Mouse (Mus musculus): ENCODE results near the gene Gm26661. TPM values are rescaled to one million over a fixed set of nuclear protein-coding genes. Genes with fewer than 3 reads are reported as not detected.

Gene Gm26661
- polyA plus RNA-seq, 2 experiments = not detected

GRCm38 (mm10) chr14:7808501-7808981 lies 17.2 kb downstream of the Gm26661 start:
- Histone ChIP-seq H3K4me2 (replicated peaks; ENCODE audit: low read depth, low read length, severe bottlenecking) (no peak overlapping the region), H3K4me3 (replicated peaks; ENCODE audit: low read length) (no peak overlapping the region), H3K9me3 (ENCODE audit: control insufficient read depth, low read length) (no peaks in the 10 kb centered on the region), H3K27ac (replicated peaks; ENCODE audit: low read depth, low read length) (no peak overlapping the region), H3K9ac (ENCODE audit: low read depth, low read length, severe bottlenecking) (no peak overlapping the region), H3K36me3 (ENCODE audit: control insufficient read depth, insufficient read depth, low read length) (no peaks in the 10 kb centered on the region), H3K27me3 (ENCODE audit: control insufficient read depth, insufficient read depth, low read length) (no peaks in the 10 kb centered on the region), H3K4me1 (ENCODE audit: control insufficient read depth, insufficient read depth, low read length) (no peaks in the 10 kb centered on the region)
- no peak for DNase-seq (ENCODE audit: low spot score)
- ATAC-seq (ENCODE audit: low FRiP score, low read depth) = no peak
- WGBS = 72% methylated on average over 11 of the region's 11 CpGs
- TF ChIP-seq POLR2A (IDR thresholded peaks at IDR 0.05; ENCODE audit: borderline replicate concordance, extremely low read depth, insufficient read depth, insufficient read length) = no peak

DNA sequence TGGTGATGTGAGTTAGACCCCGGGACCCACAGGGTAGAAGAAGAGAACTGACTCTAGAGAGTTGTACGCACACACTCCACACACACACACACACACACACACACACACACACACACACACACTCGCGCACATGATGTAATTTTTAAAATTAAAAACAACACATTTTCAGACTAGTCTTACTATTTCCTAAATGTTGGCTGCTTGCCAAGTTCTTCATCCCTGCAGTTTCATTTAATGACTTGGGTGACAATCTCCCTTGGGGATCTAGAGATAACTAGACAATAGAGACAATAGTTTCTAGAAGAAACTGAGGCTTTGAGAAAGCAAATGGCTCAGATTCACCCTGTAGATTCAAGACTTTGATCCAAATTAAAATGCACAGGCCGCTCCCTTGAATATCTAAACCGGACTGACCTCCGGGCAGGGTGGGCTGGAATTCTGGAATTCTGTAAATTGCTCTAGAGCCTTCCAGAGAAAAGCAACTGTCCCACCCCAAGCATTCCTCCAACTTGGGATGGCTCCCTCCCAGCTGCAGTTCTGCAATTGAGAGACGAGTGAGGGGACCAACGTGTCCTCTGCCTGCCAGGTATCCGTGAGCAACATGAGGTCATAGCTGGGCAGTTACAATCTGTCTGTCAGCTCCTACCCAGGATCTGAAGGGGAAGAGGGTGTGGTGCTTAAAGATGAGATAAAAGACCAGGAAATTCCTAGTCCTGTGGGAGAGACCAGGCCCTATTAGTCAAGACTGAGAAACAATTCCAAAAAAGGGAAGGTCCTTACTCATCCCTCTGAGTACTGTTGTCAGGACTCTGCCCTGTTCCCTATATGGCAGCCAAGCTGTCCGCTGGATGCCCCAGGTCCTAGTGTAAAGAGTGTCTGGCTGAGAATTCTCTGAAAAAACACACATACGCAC lies 17.9 kb downstream of the Gm26661 start:
- Histone ChIP-seq H3K9me3 (ENCODE audit: control insufficient read depth, low read length) (no peaks in the 10 kb centered on the region), H3K4me2 (replicated peaks; ENCODE audit: low read depth, low read length, severe bottlenecking) (no peak overlapping the region), H3K9ac (ENCODE audit: low read depth, low read length, severe bottlenecking) (no peak overlapping the region), H3K27ac (replicated peaks; ENCODE audit: low read depth, low read length) (no peak overlapping the region), H3K4me1 (ENCODE audit: control insufficient read depth, insufficient read depth, low read length) (no peaks in the 10 kb centered on the region), H3K36me3 (ENCODE audit: control insufficient read depth, insufficient read depth, low read length) (no peaks in the 10 kb centered on the region), H3K27me3 (ENCODE audit: control insufficient read depth, insufficient read depth, low read length) (no peaks in the 10 kb centered on the region), H3K4me3 (replicated peaks; ENCODE audit: low read length) (no peak overlapping the region)
- 82% methylated on average over 12 of the region's 12 CpGs for WGBS
- no peak for DNase-seq (ENCODE audit: low spot score)
- no peak for ATAC-seq (ENCODE audit: low FRiP score, low read depth)
- TF ChIP-seq POLR2A (IDR thresholded peaks at IDR 0.05; ENCODE audit: borderline replicate concordance, extremely low read depth, insufficient read depth, insufficient read length) = no peak

GRCm38 (mm10) chr14:7817770-7818462 lies 26.5 kb downstream of the Gm26661 start, which contains the start of gene Flnb:
TSS of gene Flnb (plus strand) at chr14:7817957.
- peak; percentile 94; the same call in 1 of the 2 replicates for TF ChIP-seq POLR2A (IDR thresholded peaks at IDR 0.05; ENCODE audit: borderline replicate concordance, extremely low read depth, insufficient read depth, insufficient read length)
- WGBS = 1% methylated on average over 49 of the region's 49 CpGs
- H3K4me1 ChIP-seq (ENCODE audit: control insufficient read depth, insufficient read depth, low read length) = peaks cover 31% of the 10 kb centered on the region
- no peaks in the 10 kb centered on the region for H3K9me3 ChIP-seq (ENCODE audit: control insufficient read depth, low read length)
- H3K27ac ChIP-seq (replicated peaks; ENCODE audit: low read depth, low read length) = peak within 1 kb of the TSS; percentile 35
- no peaks in the 10 kb centered on the region for H3K36me3 ChIP-seq (ENCODE audit: control insufficient read depth, insufficient read depth, low read length)
- peak; percentile 96 for DNase-seq (ENCODE audit: low spot score)
- ATAC-seq (ENCODE audit: low FRiP score, low read depth) = peak; percentile 94
- no peaks in the 10 kb centered on the region for H3K27me3 ChIP-seq (ENCODE audit: control insufficient read depth, insufficient read depth, low read length)
- H3K9ac ChIP-seq (ENCODE audit: low read depth, low read length, severe bottlenecking) = peak within 1 kb of the TSS; percentile 80
- peak within 1 kb of the TSS; percentile 87 for H3K4me3 ChIP-seq (replicated peaks; ENCODE audit: low read length)
- H3K4me2 ChIP-seq (replicated peaks; ENCODE audit: low read depth, low read length, severe bottlenecking) = peak within 1 kb of the TSS; percentile 82

DNA sequence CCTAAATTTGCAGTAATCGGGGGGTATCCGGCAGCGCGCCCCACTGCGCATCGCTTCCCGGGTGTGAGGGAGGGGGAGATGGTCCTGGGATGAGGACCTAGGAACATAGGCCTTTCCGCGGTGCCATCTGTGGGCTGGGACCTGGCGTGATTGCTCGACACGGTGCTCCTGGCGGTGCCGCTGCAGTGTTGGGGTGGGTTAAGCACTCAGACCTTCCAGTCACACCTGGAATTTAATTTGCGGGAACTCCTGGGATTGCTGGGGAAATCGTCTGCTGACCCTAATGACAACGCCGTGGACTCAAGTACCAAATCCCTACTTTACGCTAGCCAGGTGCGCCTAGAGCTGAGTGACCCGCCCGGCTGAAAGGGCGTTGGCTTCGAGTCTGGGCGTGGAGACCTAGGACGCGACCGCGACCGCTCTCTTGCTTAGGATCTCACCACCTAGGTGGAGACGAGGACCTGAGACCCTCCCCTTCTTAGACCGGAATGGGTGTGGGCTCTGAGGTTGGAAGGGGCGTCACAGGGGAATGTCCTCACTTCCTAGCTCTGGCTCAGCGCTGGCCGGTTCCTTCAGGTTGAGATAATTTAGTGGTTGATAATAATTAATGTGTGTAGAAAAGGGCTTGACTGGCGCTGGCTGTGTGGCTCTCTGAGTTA lies 27.2 kb downstream of the Gm26661 start:
- H3K9me3 ChIP-seq (ENCODE audit: control insufficient read depth, low read length) = no peaks in the 10 kb centered on the region
- H3K27ac ChIP-seq (replicated peaks; ENCODE audit: low read depth, low read length) = peak overlapping the region; percentile 35
- no peak for TF ChIP-seq POLR2A (IDR thresholded peaks at IDR 0.05; ENCODE audit: borderline replicate concordance, extremely low read depth, insufficient read depth, insufficient read length)
- peak overlapping the region; percentile 82 for H3K4me2 ChIP-seq (replicated peaks; ENCODE audit: low read depth, low read length, severe bottlenecking)
- H3K9ac ChIP-seq (ENCODE audit: low read depth, low read length, severe bottlenecking) = peak overlapping the region; percentile 80
- no peaks in the 10 kb centered on the region for H3K36me3 ChIP-seq (ENCODE audit: control insufficient read depth, insufficient read depth, low read length)
- DNase-seq (ENCODE audit: low spot score) (no peak), ATAC-seq (ENCODE audit: low FRiP score, low read depth) (no peak)
- H3K4me3 ChIP-seq (replicated peaks; ENCODE audit: low read length) = peak overlapping the region; percentile 87
- H3K27me3 ChIP-seq (ENCODE audit: control insufficient read depth, insufficient read depth, low read length) = no peaks in the 10 kb centered on the region
- WGBS = 0% methylated on average over 36 of the region's 36 CpGs
- peaks cover 36% of the 10 kb centered on the region for H3K4me1 ChIP-seq (ENCODE audit: control insufficient read depth, insufficient read depth, low read length)

DNA sequence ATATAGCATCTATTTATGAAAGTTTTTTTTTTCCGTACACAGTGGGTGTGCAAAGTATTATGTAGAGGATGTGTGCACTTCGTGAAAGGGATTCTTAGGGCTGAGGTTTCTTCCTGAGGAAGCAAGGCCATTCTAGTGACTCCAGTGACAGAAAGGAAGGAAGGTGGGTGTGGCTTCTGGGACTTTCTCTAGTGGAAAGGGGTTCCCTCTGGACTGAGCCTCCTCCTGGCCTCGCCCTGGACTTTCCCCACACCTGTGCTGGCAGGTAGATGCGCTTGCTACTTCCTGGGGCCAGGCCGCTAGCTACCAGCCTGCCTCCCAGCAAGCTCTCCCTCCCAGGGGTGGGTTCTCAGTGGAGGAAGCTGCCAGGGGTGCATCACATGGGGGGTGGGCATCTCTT lies 28.1 kb downstream of the Gm26661 start:
- Histone ChIP-seq H3K4me1 (ENCODE audit: control insufficient read depth, insufficient read depth, low read length) (peaks cover 44% of the 10 kb centered on the region), H3K9ac (ENCODE audit: low read depth, low read length, severe bottlenecking) (peak overlapping the region; percentile 80)

More for the DNA sequence above, 28.1 kb downstream of the Gm26661 start:
- Histone ChIP-seq H3K36me3 (ENCODE audit: control insufficient read depth, insufficient read depth, low read length) (no peaks in the 10 kb centered on the region), H3K27me3 (ENCODE audit: control insufficient read depth, insufficient read depth, low read length) (no peaks in the 10 kb centered on the region), H3K9me3 (ENCODE audit: control insufficient read depth, low read length) (no peaks in the 10 kb centered on the region), H3K4me2 (replicated peaks; ENCODE audit: low read depth, low read length, severe bottlenecking) (peak overlapping the region; percentile 82), H3K4me3 (replicated peaks; ENCODE audit: low read length) (peak overlapping the region; percentile 87), H3K27ac (replicated peaks; ENCODE audit: low read depth, low read length) (no peak overlapping the region)
- ATAC-seq (ENCODE audit: low FRiP score, low read depth) (no peak), DNase-seq (ENCODE audit: low spot score) (no peak)
- no peak for TF ChIP-seq POLR2A (IDR thresholded peaks at IDR 0.05; ENCODE audit: borderline replicate concordance, extremely low read depth, insufficient read depth, insufficient read length)
- 58% methylated on average over 4 of the region's 5 CpGs for WGBS
